Mouse (Mus musculus): ENCODE results near the gene Rho.
A peak's percentile ranks its signal among the peaks of the same experiment; 100 is the strongest.

Rho gene

GRCm38 (mm10) chr6:115956922-115957601 is 25.5 kb downstream of the Rho start:
- no peak for DNase-seq

GRCm38 (mm10) chr6:115957681-115958080 is 26.1 kb downstream of the Rho start:
- DNase-seq, result no peak

- no peak for DNase-seq
Observed at GRCm38 (mm10) chr6:115958445-115958844, 26.9 kb downstream of the Rho start.

- no peak for DNase-seq
Observed at GRCm38 (mm10) chr6:115959151-115959691, 27.7 kb downstream of the Rho start.

- no peak for DNase-seq
Observed at GRCm38 (mm10) chr6:115960322-115960721, 28.8 kb downstream of the Rho start.

GRCm38 (mm10) chr6:115961743-115962142 is 30.2 kb downstream of the Rho start:
- no peak for DNase-seq

GRCm38 (mm10) chr6:115962439-115963085 is 31.0 kb downstream of the Rho start:
- DNase-seq, result no peak

GRCm38 (mm10) chr6:115963656-115964055 is 32.1 kb downstream of the Rho start:
- no peak for DNase-seq

GRCm38 (mm10) chr6:115966227-115966966 is 34.8 kb downstream of the Rho start:
- DNase-seq, result no peak

- DNase-seq, result no peak
Observed at GRCm38 (mm10) chr6:115967291-115967880, 35.8 kb downstream of the Rho start.

- DNase-seq, result no peak
Observed at GRCm38 (mm10) chr6:115968086-115968485, 36.5 kb downstream of the Rho start.

GRCm38 (mm10) chr6:115968700-115969099 is 37.2 kb downstream of the Rho start:
- DNase-seq, result no peak

- no peak for DNase-seq
Observed at GRCm38 (mm10) chr6:115969103-115969502, 37.6 kb downstream of the Rho start.

GRCm38 (mm10) chr6:115969952-115970351 is 38.4 kb downstream of the Rho start:
- DNase-seq, result no peak

GRCm38 (mm10) chr6:115971273-115972060 is 39.9 kb downstream of the Rho start:
- DNase-seq, result peak; percentile 66 to 82

GRCm38 (mm10) chr6:115972083-115972764 is 40.7 kb downstream of the Rho start:
- no peak for DNase-seq

GRCm38 (mm10) chr6:115973139-115973875 is 41.8 kb downstream of the Rho start:
- no peak for DNase-seq

GRCm38 (mm10) chr6:115973881-115974662 is 42.5 kb downstream of the Rho start:
- DNase-seq, result no peak

- no peak for DNase-seq
Observed at GRCm38 (mm10) chr6:115975606-115976005, 44.1 kb downstream of the Rho start.

GRCm38 (mm10) chr6:115977810-115978209 is 46.3 kb downstream of the Rho start:
- DNase-seq, result no peak

Measured in thymus, adult 18-20 months (tissue).